Mouse (Mus musculus) kidney, adult 18-20 months (tissue): ENCODE results near the gene Tbc1d22a.

ENCODE experiments used
- DNase-seq: peaks from one replicate; pipeline ENCODE4 v3.0.0; 2021

Tbc1d22a gene

GRCm38 (mm10) chr15:86342637-86343375 lies 128.5 kb downstream of the Tbc1d22a start:
- DNase-seq = no peak

GRCm38 (mm10) chr15:86344906-86345331 lies 130.7 kb downstream of the Tbc1d22a start:
- no peak for DNase-seq

- no peak for DNase-seq
Measured at GRCm38 (mm10) chr15:86345907-86346306, 131.6 kb downstream of the Tbc1d22a start.

GRCm38 (mm10) chr15:86346606-86347005 lies 132.3 kb downstream of the Tbc1d22a start:
- no peak for DNase-seq

- no peak for DNase-seq
Measured at GRCm38 (mm10) chr15:86354932-86355331, 140.7 kb downstream of the Tbc1d22a start.

- no peak for DNase-seq
Measured at GRCm38 (mm10) chr15:86355857-86356256, 141.6 kb downstream of the Tbc1d22a start.

- DNase-seq = no peak
Measured at GRCm38 (mm10) chr15:86360376-86360775, 146.1 kb downstream of the Tbc1d22a start.

- no peak for DNase-seq
Measured at GRCm38 (mm10) chr15:86362306-86363150, 148.3 kb downstream of the Tbc1d22a start.

- DNase-seq = no peak
Measured at GRCm38 (mm10) chr15:86363841-86364295, 149.6 kb downstream of the Tbc1d22a start.

- no peak for DNase-seq
Measured at GRCm38 (mm10) chr15:86364948-86365658, 150.8 kb downstream of the Tbc1d22a start.

- DNase-seq = no peak
Measured at GRCm38 (mm10) chr15:86366726-86367125, 152.5 kb downstream of the Tbc1d22a start.

- DNase-seq = no peak
Measured at GRCm38 (mm10) chr15:86367247-86367646, 153.0 kb downstream of the Tbc1d22a start.

GRCm38 (mm10) chr15:86370846-86371245 lies 156.6 kb downstream of the Tbc1d22a start:
- no peak for DNase-seq

GRCm38 (mm10) chr15:86375262-86375661 lies 161.0 kb downstream of the Tbc1d22a start:
- DNase-seq = no peak

GRCm38 (mm10) chr15:86375860-86376394 lies 161.7 kb downstream of the Tbc1d22a start:
- no peak for DNase-seq

GRCm38 (mm10) chr15:86383278-86383677 lies 169.0 kb downstream of the Tbc1d22a start:
- DNase-seq = no peak

- no peak for DNase-seq
Measured at GRCm38 (mm10) chr15:86385436-86385835, 171.2 kb downstream of the Tbc1d22a start.

GRCm38 (mm10) chr15:86386325-86386724 lies 172.1 kb downstream of the Tbc1d22a start:
- no peak for DNase-seq

GRCm38 (mm10) chr15:86388597-86388996 lies 174.3 kb downstream of the Tbc1d22a start:
- peak; percentile 41 for DNase-seq

GRCm38 (mm10) chr15:86404866-86405265 lies 190.6 kb downstream of the Tbc1d22a start:
- DNase-seq = no peak

GRCm38 (mm10) chr15:86405527-86405926 lies 191.3 kb downstream of the Tbc1d22a start:
- DNase-seq = peak; percentile 65

- DNase-seq = no peak
Measured at GRCm38 (mm10) chr15:86409352-86409751, 195.1 kb downstream of the Tbc1d22a start.

GRCm38 (mm10) chr15:86411532-86412080 lies 197.3 kb downstream of the Tbc1d22a start:
- DNase-seq = no peak
